Mouse (Mus musculus) natural killer cell, adult 2 months (primary cell): Measurements from ENCODE around the gene Olfr123.

Experiments
- DNase-seq, 2 experiments: peaks; one replicate each; pipeline ENCODE4 v3.0.0; 2022; ENCODE audit warnings: low spot score in 2 of 2

Olfr123 gene

GRCm38 (mm10) chr17:37793229-37793628, at the start of gene Olfr123:
Gene Olfr123 (plus strand): TSS chr17:37793529.
- DNase-seq = no peak

- no peak for DNase-seq
These were observed 25.0 kb upstream of the Olfr123 start, which contains the start of gene Olfr122 for GRCm38 (mm10) chr17:37768307-37768706. Gene Olfr122 (plus strand): TSS chr17:37768607.

GRCm38 (mm10) chr17:37799588-37799987, 6.3 kb downstream of the Olfr123 start, which contains the start of gene Olfr124:
Gene Olfr124 (plus strand): TSS chr17:37799888.
- DNase-seq = no peak

GRCm38 (mm10) chr17:37832649-37833048, 39.3 kb downstream of the Olfr123 start, which contains the start of gene Olfr125:
Gene Olfr125 (plus strand): TSS chr17:37832949.
- no peak for DNase-seq

- DNase-seq = no peak
These were observed 53.9 kb downstream of the Olfr123 start, which contains the start of gene Olfr126 for GRCm38 (mm10) chr17:37847183-37847582. Gene Olfr126 (plus strand): TSS chr17:37847483.
